Comparison of ENCODE assay signal across 8 mouse cellular contexts in the genomic region with DNA sequence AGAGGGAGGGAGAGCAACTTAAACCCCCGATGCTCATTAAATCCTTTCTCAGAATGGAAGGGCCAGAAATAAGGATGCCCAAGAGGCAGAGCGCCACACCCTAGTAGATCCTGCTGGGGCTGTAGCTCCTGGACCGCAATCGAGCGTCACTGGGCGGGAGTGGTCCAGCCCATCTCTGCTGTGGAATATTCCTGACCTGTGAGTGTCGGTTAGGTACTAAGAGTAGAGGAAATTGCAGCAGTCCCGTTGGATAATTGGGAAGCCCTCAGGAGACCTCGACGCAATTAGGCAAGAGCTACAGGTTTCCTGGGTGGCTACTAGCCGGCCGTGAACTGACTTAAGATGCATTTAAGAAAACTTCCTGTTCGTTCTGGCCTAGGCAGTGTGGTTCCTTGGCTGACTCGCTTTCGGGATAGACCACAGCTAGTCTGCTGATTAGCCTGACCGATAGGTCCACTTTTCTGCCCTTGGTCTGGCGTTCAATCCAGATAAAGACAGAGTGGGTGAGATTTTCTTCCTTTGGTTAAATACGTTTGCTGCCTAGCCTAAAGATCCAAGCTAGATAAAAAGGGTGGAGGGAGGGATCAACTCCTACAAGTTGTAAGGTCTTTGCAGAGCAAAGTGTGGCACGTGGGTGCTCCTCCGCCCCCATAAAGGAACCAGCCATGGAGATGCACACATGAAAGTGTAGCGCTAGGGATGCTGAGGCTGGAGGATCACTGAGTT. TPM values are rescaled to one million over a fixed set of nuclear protein-coding genes. Genes with fewer than 3 reads are reported as not detected.
DNase-seq lines count a peak whose midpoint lies in the region; ATAC-seq lines count a peak whose summit lies in the region.

No protein-coding gene starts in this region.

- peak overlapping the region; percentile 85 for H3K4me3 ChIP-seq in midbrain, embryonic 11.5 days (ENCODE audit: low read depth, low read length)

- peak overlapping the region; percentile 68 for H3K4me2 ChIP-seq in midbrain, embryonic 11.5 days

- no peaks in the 10 kb centered on the region for H3K27me3 ChIP-seq in midbrain, embryonic 11.5 days (ENCODE audit: control insufficient read depth, insufficient read depth, low read length)

- peak overlapping the region; percentile 88 for H3K9ac ChIP-seq in midbrain, embryonic 11.5 days (ENCODE audit: low read length)

- peak; percentile 45 to 52 for DNase-seq in cerebellum, postnatal 14 days
- peak; percentile 23 for DNase-seq in T-cell, adult 2 months (ENCODE audit: low spot score)
- DNase-seq in kidney, postnatal 14 days: peak; percentile 56
- peak; percentile 92 for DNase-seq in midbrain, embryonic 11.5 days (ENCODE audit: low spot score, missing footprints)
- DNase-seq in layer of hippocampus, adult 8-10 months (ENCODE audit: low spot score in 2 of 2): no peak
- DNase-seq in right cerebral cortex, postnatal 36 days (ENCODE audit: low spot score in 2 of 2): no peak

- H3K4me1 ChIP-seq in midbrain, embryonic 11.5 days (ENCODE audit: control insufficient read depth, insufficient read depth, low read length): peaks cover 20% of the 10 kb centered on the region

- H3K36me3 ChIP-seq in midbrain, embryonic 11.5 days (ENCODE audit: control insufficient read depth, insufficient read depth, low read length): peaks cover 17% of the 10 kb centered on the region

- peak overlapping the region; percentile 97 for H3K27ac ChIP-seq in midbrain, embryonic 11.5 days (ENCODE audit: low read depth, low read length)

- no peak for ATAC-seq in cerebellum, adult (ENCODE audit: insufficient number of reproducible peaks, low FRiP score, low TSS enrichment)
- ATAC-seq in granulocyte monocyte progenitor cell, adult 5-6 weeks (replicated peaks; ENCODE audit: poor library complexity, severe bottlenecking): peak; percentile 20
- no peak for ATAC-seq in midbrain, embryonic 11.5 days (ENCODE audit: low FRiP score)

- no peaks in the 10 kb centered on the region for H3K9me3 ChIP-seq in midbrain, embryonic 11.5 days (ENCODE audit: control insufficient read depth, low read length)

- WGBS in midbrain, embryonic 11.5 days: under 1% methylated on average over 21 of the region's 21 CpGs

RNA-seq across cellular contexts. Expression of a gene that starts 1.3 kb away (rescaled TPM):
- total RNA-seq in granulocyte monocyte progenitor cell, adult 5-6 weeks (2014; fragmentation: Nextera tagmentation): 409 and 424 TPM in 2 replicates
- total RNA-seq in granulocyte monocyte progenitor cell, adult 5-6 weeks (2017): 380 and 423 TPM in 2 replicates
- 1,438 and 1,518 TPM in 2 replicates for polyA plus RNA-seq in midbrain, embryonic 11.5 days (2014; fragmentation: Nextera tagmentation; extraction: Ambion mirVana)
- 100 to 1,000 TPM; 419 to 457 (median 441) TPM for total RNA-seq in layer of hippocampus, adult 8-10 months (2022)

RNA-seq across cellular contexts. Expression of a gene that starts 36.7 kb away (rescaled TPM):
- not detected in 2 replicates for total RNA-seq in granulocyte monocyte progenitor cell, adult 5-6 weeks (2014; fragmentation: Nextera tagmentation)
- total RNA-seq in granulocyte monocyte progenitor cell, adult 5-6 weeks (2017): not detected in 2 replicates
- 0.25 TPM in 1 of 2 replicates, not detected in the other for polyA plus RNA-seq in midbrain, embryonic 11.5 days (2014; fragmentation: Nextera tagmentation; extraction: Ambion mirVana)
- total RNA-seq in layer of hippocampus, adult 8-10 months (2022): under 1 TPM in 2 of 4 experiments, not detected in 2; 0.20 to 0.53 TPM

RNA-seq across cellular contexts. Expression of a gene that starts 43.6 kb away (rescaled TPM):
- total RNA-seq in granulocyte monocyte progenitor cell, adult 5-6 weeks (2014; fragmentation: Nextera tagmentation): 78.8 and 90.6 TPM in 2 replicates
- total RNA-seq in granulocyte monocyte progenitor cell, adult 5-6 weeks (2017): 11.8 and 22.7 TPM in 2 replicates
- polyA plus RNA-seq in midbrain, embryonic 11.5 days (2014; fragmentation: Nextera tagmentation; extraction: Ambion mirVana): 34.2 and 36.8 TPM in 2 replicates
- 100 to 1,000 TPM; 105 to 123 (median 113) TPM for total RNA-seq in layer of hippocampus, adult 8-10 months (2022)

Comparison
In these comparisons a context has a peak if more than half of its experiments do, and no peak if none do; other contexts are left out.
1. DNase-seq: peak in cerebellum, postnatal 14 days (2 of 2), T-cell, adult 2 months (single experiment), kidney, postnatal 14 days (single experiment) and midbrain, embryonic 11.5 days (single experiment); none in layer of hippocampus, adult 8-10 months (0 of 2) and right cerebral cortex, postnatal 36 days (0 of 2).